Mouse (Mus musculus): ENCODE measurements around the gene Zfp683. TPM values are rescaled to one million over a fixed set of nuclear protein-coding genes. Genes with fewer than 3 reads are reported as not detected.

Gene Zfp683
- polyA plus RNA-seq, 1 experiment, result not detected

DNA sequence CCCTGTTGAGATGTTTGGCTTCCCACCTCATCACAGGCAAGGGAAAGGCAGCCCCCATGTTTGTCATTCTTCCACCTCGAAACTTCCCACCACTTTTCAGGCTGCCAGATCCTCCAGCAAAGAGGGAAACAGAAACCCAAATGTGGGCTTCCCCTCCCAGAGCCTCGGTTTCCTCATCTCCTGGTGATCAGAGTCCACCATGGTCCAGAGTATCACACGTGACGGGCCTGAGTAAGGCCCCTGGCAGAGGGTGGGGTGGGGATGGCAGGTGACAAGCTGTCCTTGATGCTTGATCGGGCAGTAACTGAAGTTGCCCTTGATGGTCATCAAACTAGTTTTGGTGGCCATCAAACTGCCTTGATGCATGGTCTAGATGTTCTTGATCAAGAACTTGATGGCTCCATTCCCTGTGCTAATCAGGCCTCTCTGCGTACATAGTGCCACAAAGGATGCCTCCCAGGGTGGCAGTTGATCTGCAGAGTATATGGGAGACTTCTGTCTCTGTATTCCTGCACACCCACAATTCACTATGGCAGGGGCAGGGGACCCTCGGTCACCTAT lies 40.4 kb downstream of the Zfp683 start:
- Histone ChIP-seq H3K4me3 (replicated peaks) (no peak overlapping the region), H3K4me1 (ENCODE audit: control insufficient read depth) (no peaks in the 10 kb centered on the region), H3K27me3 (ENCODE audit: control insufficient read depth) (no peaks in the 10 kb centered on the region), H3K9me3 (ENCODE audit: control insufficient read depth, low read length) (no peaks in the 10 kb centered on the region), H3K36me3 (ENCODE audit: control insufficient read depth) (no peaks in the 10 kb centered on the region)
- TF ChIP-seq TAL1 (IDR thresholded peaks at IDR 0.05; ENCODE audit: low read length) (no peak), GATA1 (IDR thresholded peaks at IDR 0.05; ENCODE audit: low read length) (no peak)

DNA sequence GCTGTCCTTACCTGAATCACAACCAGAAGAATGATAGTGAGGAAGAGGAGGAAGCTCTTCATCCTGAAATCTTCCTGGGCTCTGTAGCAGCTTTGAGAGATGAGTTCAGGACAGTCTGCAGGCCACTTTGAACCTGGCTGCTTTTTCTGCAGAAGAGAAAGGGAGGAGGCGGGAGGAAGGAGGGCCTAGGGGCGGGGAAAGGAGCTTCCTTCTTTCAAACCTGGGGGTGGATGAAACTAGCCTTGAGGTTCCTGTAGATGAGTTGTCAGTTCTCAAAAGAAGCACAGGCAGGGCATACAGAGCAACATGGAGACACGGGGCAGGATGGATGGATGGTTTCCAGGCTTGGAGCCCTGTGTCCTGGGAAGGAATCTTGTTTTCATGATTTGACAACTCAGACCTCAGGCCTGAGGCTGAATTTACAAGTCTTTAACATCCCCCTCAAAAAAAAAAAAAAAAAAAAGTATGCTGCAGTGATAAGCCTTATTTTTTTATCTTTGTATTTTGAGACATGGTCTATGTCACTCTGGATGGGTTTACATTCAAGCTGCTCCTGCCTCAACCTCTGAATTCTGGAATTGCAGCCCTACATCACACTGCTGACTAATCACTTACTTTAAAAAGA lies 41.4 kb downstream of the Zfp683 start, which contains the start of gene Cd52:
Gene Cd52, minus strand, starts transcription at position 160 of the 625 bp plus-strand sequence.
- Histone ChIP-seq H3K4me1 (ENCODE audit: control insufficient read depth) (no peaks in the 10 kb centered on the region), H3K9me3 (ENCODE audit: control insufficient read depth, low read length) (no peaks in the 10 kb centered on the region), H3K27me3 (ENCODE audit: control insufficient read depth) (no peaks in the 10 kb centered on the region), H3K4me3 (replicated peaks) (no peak within 1 kb of the TSS), H3K36me3 (ENCODE audit: control insufficient read depth) (no peaks in the 10 kb centered on the region)
- TF ChIP-seq TAL1 (IDR thresholded peaks at IDR 0.05; ENCODE audit: low read length), result no peak
- TF ChIP-seq GATA1 (IDR thresholded peaks at IDR 0.05; ENCODE audit: low read length), result no peak

DNA sequence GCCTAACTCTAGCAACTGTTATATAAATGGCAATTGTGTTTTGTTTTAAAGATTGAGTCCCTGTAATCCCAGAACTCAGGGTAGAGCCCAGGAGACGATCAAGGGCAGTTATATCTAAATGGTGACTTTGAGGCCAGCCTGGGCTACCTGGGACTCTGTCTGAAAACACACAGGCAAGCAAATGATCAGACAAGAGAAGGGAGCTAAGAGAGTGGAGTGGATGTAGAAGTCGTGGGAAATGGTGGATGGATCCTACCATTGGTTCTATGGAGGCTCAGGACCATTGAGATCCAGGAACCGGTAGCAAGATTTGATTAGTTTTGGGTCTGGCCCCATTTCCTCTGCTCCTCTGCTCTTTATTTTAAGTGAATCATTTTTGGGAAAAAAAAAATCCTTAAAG lies 42.5 kb downstream of the Zfp683 start:
- Histone ChIP-seq H3K36me3 (ENCODE audit: control insufficient read depth) (no peaks in the 10 kb centered on the region), H3K4me1 (ENCODE audit: control insufficient read depth) (no peaks in the 10 kb centered on the region), H3K9me3 (ENCODE audit: control insufficient read depth, low read length) (no peaks in the 10 kb centered on the region), H3K27me3 (ENCODE audit: control insufficient read depth) (no peaks in the 10 kb centered on the region), H3K4me3 (replicated peaks) (no peak overlapping the region)
- TF ChIP-seq TAL1 (IDR thresholded peaks at IDR 0.05; ENCODE audit: low read length), result no peak
- TF ChIP-seq GATA1 (IDR thresholded peaks at IDR 0.05; ENCODE audit: low read length), result no peak

DNA sequence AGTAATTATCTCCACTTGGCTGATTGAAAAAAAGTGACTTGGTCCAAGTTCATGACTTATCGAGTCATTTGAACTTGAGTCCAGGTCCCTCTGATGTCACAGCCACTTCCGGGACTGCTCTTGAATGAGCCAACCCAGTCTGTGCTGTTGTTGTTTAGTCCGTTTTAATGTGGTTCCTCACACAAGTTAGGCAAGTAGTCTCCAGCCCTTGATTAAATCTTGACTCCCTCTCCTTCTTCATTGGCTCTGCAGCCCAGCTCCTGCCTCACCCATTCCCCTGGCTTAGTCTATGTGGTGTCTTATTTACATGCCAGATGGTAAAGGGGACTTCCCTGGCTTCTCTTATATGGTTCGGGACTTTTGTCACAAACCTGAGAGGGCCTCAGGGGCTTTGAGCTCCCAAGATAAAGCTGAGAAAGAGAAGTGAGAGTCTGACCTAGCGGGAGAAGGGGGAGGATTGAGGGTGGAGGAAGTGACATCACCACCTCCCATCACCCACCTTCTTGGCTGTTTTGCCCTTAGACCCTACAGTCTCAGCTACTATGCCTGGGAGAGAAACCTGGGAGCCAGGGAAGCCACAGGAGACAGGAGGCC lies 43.5 kb downstream of the Zfp683 start:
- H3K4me1 ChIP-seq (ENCODE audit: control insufficient read depth), result peaks cover 3% of the 10 kb centered on the region
- TF ChIP-seq GATA1 (IDR thresholded peaks at IDR 0.05; ENCODE audit: low read length) (no peak), TAL1 (IDR thresholded peaks at IDR 0.05; ENCODE audit: low read length) (no peak)
- H3K4me3 ChIP-seq (replicated peaks), result no peak overlapping the region
- H3K9me3 ChIP-seq (ENCODE audit: control insufficient read depth, low read length), result no peaks in the 10 kb centered on the region
- no peaks in the 10 kb centered on the region for H3K27me3 ChIP-seq (ENCODE audit: control insufficient read depth)
- H3K36me3 ChIP-seq (ENCODE audit: control insufficient read depth), result no peaks in the 10 kb centered on the region

DNA sequence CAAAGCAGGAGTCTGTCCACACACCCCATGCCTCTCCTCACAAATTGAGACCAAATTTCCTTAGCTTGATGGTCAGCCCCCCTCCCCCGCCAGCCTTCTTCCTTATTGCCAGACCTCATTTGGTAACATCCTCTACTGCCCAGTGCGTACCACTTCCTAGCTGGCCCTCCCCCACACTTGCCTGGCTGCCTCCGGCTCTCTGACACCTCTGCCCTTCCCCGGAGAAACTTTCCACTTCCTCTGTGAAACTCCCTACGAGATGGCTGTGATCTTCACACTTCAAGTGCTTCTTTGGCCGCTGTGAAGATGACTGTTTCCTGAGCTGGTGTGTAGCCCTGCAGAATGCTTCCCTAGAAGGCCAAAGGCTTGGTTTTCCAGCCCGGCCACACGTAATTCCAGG lies 45.0 kb downstream of the Zfp683 start:
- Histone ChIP-seq H3K27me3 (ENCODE audit: control insufficient read depth) (no peaks in the 10 kb centered on the region), H3K4me1 (ENCODE audit: control insufficient read depth) (peaks cover 16% of the 10 kb centered on the region), H3K4me3 (replicated peaks) (no peak overlapping the region), H3K9me3 (ENCODE audit: control insufficient read depth, low read length) (no peaks in the 10 kb centered on the region), H3K36me3 (ENCODE audit: control insufficient read depth) (no peaks in the 10 kb centered on the region)
- TF ChIP-seq TAL1 (IDR thresholded peaks at IDR 0.05; ENCODE audit: low read length), result no peak

DNA sequence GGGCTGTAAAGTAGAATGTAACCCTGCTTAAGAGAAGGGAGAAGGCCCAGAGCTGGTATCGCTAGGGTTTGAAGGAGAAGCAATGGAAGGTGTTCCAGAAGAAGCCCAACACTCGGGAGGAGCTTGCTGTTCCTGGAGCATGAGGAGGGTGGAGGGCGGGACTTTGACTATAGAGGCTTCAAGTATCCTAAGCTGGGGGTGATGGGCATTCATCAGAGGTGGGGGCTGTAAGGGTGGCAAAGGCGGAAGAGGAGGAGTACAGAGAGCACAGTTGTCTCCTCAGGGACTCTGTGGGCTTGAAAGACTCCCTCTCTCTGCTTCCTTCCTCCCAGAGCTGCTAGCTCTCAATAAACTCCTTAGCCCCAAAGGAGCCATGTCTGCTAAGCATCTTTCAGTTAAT lies 46.6 kb downstream of the Zfp683 start:
- Histone ChIP-seq H3K27me3 (ENCODE audit: control insufficient read depth) (no peaks in the 10 kb centered on the region), H3K4me1 (ENCODE audit: control insufficient read depth) (peaks cover 20% of the 10 kb centered on the region), H3K4me3 (replicated peaks) (no peak overlapping the region), H3K9me3 (ENCODE audit: control insufficient read depth, low read length) (no peaks in the 10 kb centered on the region), H3K36me3 (ENCODE audit: control insufficient read depth) (no peaks in the 10 kb centered on the region)
- TF ChIP-seq GATA1 (IDR thresholded peaks at IDR 0.05; ENCODE audit: low read length) (no peak), TAL1 (IDR thresholded peaks at IDR 0.05; ENCODE audit: low read length) (no peak)

DNA sequence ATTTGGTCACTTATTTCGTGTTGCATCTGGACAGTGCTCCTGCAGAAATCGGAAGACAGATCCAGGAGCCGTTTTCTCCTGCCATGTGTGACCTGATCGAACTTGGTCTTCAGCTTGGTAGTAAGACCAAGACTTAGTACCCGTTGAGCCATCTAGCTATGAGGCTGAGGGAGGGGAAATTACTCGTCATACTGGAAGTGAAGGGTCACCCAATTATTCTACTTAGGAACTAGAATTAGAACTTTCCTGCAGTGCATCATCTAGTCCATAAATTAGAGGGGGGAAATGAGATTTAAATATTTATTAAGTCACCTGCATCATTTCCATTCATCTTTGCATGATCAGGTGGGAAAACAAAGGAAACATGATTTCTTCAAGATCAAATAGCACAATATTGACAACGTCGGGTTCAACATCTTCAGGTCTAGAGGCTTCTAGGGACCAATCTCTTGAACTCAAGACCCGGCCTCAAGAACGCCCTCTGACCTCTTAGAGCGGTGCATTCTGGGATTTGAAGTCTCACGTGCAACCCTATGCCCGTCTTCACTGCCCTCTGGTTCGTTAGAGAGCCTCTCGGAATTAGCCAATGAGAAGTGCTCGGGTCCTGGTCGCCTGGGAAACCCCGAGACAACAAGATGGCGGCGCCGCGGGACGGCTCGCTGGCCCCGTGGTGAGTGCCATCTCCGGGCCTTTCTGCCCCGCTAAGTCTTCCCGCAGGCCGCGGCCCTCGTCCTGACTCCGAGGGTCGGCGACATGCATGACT lies 48.5 kb downstream of the Zfp683 start, which contains the start of gene Ubxn11:
Gene Ubxn11, plus strand, starts transcription at position 592 of the 763 bp plus-strand sequence.
- Histone ChIP-seq H3K36me3 (ENCODE audit: control insufficient read depth) (no peaks in the 10 kb centered on the region), H3K4me1 (ENCODE audit: control insufficient read depth) (peaks cover 37% of the 10 kb centered on the region), H3K9me3 (ENCODE audit: control insufficient read depth, low read length) (no peaks in the 10 kb centered on the region), H3K27me3 (ENCODE audit: control insufficient read depth) (no peaks in the 10 kb centered on the region), H3K4me3 (replicated peaks) (peak within 1 kb of the TSS; percentile 90)
- TF ChIP-seq GATA1 (IDR thresholded peaks at IDR 0.05; ENCODE audit: low read length) (no peak), TAL1 (IDR thresholded peaks at IDR 0.05; ENCODE audit: low read length) (no peak)

DNA sequence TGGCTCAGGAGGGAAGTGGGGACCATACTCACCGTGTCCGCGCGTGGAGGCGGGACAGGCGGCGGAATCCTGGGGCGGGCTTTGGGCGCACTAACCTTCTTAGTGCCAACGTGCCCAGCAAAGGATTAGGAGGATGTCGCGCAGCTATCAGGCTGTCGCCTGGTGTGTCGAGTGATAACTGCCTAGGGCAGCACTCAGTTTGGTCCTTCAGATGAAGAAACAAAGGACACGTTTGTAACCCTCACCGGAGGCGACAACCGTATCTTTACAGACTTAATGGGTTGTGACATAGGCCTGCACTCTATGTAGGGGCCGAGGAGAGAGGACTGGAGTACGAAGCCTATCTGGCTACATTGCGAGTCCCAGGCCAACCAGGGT lies 49.1 kb downstream of the Zfp683 start:
- peak overlapping the region; percentile 90 for H3K4me3 ChIP-seq (replicated peaks)
- TF ChIP-seq TAL1 (IDR thresholded peaks at IDR 0.05; ENCODE audit: low read length), result 0 out of 3 replicates have a peak, but pooled peaks have one; percentile 18
- no peak for TF ChIP-seq GATA1 (IDR thresholded peaks at IDR 0.05; ENCODE audit: low read length)
- H3K27me3 ChIP-seq (ENCODE audit: control insufficient read depth), result no peaks in the 10 kb centered on the region
- no peaks in the 10 kb centered on the region for H3K9me3 ChIP-seq (ENCODE audit: control insufficient read depth, low read length)
- H3K4me1 ChIP-seq (ENCODE audit: control insufficient read depth), result peaks cover 42% of the 10 kb centered on the region
- no peaks in the 10 kb centered on the region for H3K36me3 ChIP-seq (ENCODE audit: control insufficient read depth)

DNA sequence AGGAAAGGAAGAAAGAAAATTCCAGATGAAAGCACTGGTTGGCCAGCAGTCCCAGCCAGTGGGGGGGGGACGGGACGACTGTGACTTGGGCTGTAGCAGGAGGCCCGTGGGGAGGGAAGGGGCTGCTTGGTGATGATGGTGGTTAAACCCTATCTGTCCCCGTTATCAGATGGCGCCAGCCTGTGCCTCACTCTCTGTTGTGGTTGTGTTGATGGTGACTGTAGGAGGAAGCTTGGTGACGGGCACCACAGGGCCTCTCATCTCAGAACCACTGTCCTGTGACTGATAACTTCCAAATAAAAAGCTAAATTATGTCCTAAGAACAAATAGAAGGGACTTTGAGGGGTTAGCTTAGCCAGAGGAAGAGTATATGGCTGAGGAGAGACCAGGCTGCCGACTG lies 52.5 kb downstream of the Zfp683 start:
- H3K4me1 ChIP-seq (ENCODE audit: control insufficient read depth), result peaks cover 60% of the 10 kb centered on the region
- H3K9me3 ChIP-seq (ENCODE audit: control insufficient read depth, low read length), result no peaks in the 10 kb centered on the region
- no peak overlapping the region for H3K4me3 ChIP-seq (replicated peaks)
- TF ChIP-seq TAL1 (IDR thresholded peaks at IDR 0.05; ENCODE audit: low read length) (no peak), GATA1 (IDR thresholded peaks at IDR 0.05; ENCODE audit: low read length) (peak; percentile 42; the same call in 1 of the 2 replicates)
- H3K27me3 ChIP-seq (ENCODE audit: control insufficient read depth), result no peaks in the 10 kb centered on the region
- H3K36me3 ChIP-seq (ENCODE audit: control insufficient read depth), result no peaks in the 10 kb centered on the region
